Comparison of ENCODE assay signal across 26 mouse cellular contexts in the genomic region with DNA sequence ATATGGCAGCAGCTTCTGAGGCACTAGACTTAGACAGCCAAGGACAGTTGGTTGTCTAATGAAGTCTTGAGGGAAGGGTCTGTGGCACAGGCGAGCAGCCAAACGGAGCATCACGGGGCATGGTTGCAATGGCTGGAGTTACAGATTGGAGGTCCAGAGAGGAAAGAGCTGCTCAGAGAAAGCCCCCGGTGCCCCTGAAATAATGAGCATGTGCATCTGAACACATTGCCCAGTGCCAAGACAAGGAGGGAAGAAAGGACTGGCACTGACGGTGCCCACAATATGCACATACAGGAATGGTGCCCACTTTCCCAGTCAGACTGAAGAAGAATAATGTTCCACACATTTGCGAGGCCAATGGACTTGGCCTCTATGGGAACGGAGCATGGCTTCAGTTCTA.
DNase-seq lines count a peak whose midpoint lies in the region; ATAC-seq and TF ChIP-seq lines count a peak whose summit lies in the region.
"Had no signal": no experiment of that assay in that cellular context is flagged by ENCODE, and none has a peak within 500 bp of the region (broad histone marks: within the 10 kb centered on the region; RNA-seq: fewer than 3 reads in every experiment).

No protein-coding gene starts in this region.

- no peak overlapping the region for H3K4me3 ChIP-seq in cerebellum, adult 2 months (replicated peaks; ENCODE audit: insufficient read depth, low read depth, low read length)
- H3K4me3 ChIP-seq in layer of hippocampus, adult 2 months = no peak overlapping the region
- H3K4me3 ChIP-seq in forebrain, embryonic 16.5 days (replicated peaks; ENCODE audit: low read length) = no peak overlapping the region
- H3K4me3 ChIP-seq in liver, embryonic 11.5 days (ENCODE audit: low read depth, low read length) = no peak overlapping the region
- H3K4me3 ChIP-seq: embryonic facial prominence, embryonic 12.5 days; heart, adult 2 months; heart, embryonic 13.5 days; kidney, embryonic 15.5 days; limb, embryonic 15.5 days; liver, embryonic 15.5 days; lung, embryonic 15.5 days; megakaryocyte, embryonic 14.5 days; midbrain, embryonic 15.5 days had no signal

- no peak for TF ChIP-seq POLR2A in cerebellum, adult 2 months (IDR thresholded peaks at IDR 0.05; ENCODE audit: borderline replicate concordance, insufficient read depth, low read length)
- no peak for TF ChIP-seq POLR2A in brain, embryonic 14.5 days (IDR thresholded peaks at IDR 0.05; ENCODE audit: borderline replicate concordance, extremely low read depth, insufficient read depth, insufficient read length, poor library complexity, severe bottlenecking)

- H3K4me1 ChIP-seq in cerebellum, adult 2 months (ENCODE audit: control insufficient read depth, insufficient read depth, low read length) = 0 out of 2 replicates have a peak, but pooled peaks cover 2% of the 10 kb centered on the region
- H3K4me1 ChIP-seq in forebrain, embryonic 16.5 days (replicated peaks; ENCODE audit: control insufficient read depth, insufficient read depth, low read length) = peaks cover 50% of the 10 kb centered on the region
- H3K4me1 ChIP-seq in liver, embryonic 11.5 days (replicated peaks; ENCODE audit: control insufficient read depth, insufficient read depth, low read length) = no peaks in the 10 kb centered on the region
- H3K4me1 ChIP-seq: liver, embryonic 15.5 days had no signal

- H3K9me3 ChIP-seq in forebrain, embryonic 16.5 days (ENCODE audit: control insufficient read depth, low read length) = no peaks in the 10 kb centered on the region
- H3K9me3 ChIP-seq in liver, embryonic 11.5 days (ENCODE audit: control insufficient read depth, low read length) = no peaks in the 10 kb centered on the region
- H3K9me3 ChIP-seq: embryonic facial prominence, embryonic 12.5 days; heart, embryonic 13.5 days; kidney, embryonic 15.5 days; limb, embryonic 15.5 days; liver, embryonic 15.5 days; lung, embryonic 15.5 days; megakaryocyte, embryonic 14.5 days; midbrain, embryonic 15.5 days had no signal

- H3K9ac ChIP-seq in forebrain, embryonic 16.5 days (replicated peaks; ENCODE audit: low read depth, low read length) = no peak overlapping the region
- H3K9ac ChIP-seq in liver, embryonic 11.5 days (ENCODE audit: low read depth, low read length) = no peak overlapping the region
- H3K9ac ChIP-seq: embryonic facial prominence, embryonic 12.5 days; heart, embryonic 13.5 days; kidney, embryonic 15.5 days; limb, embryonic 15.5 days; liver, embryonic 15.5 days; lung, embryonic 15.5 days; midbrain, embryonic 15.5 days had no signal

- peak; percentile 72 to 73 for DNase-seq in cerebellum, postnatal 14 days
- DNase-seq in cerebellum, adult 2 months = no peak
- DNase-seq in layer of hippocampus, adult 2 months (ENCODE audit: low spot score in 2 of 2) = no peak
- DNase-seq in layer of hippocampus, adult 9-10 months (ENCODE audit: low spot score) = no peak
- peak; percentile 87 for DNase-seq in brain, embryonic 14.5 days (ENCODE audit: low read depth)
- DNase-seq in liver, embryonic 11.5 days (ENCODE audit: low spot score) = no peak
- DNase-seq: adrenal gland, postnatal 14 days; cerebellum, postnatal 25 days; gastrocnemius, postnatal 36 days; heart, adult 2 months; heart, postnatal 14 days; kidney, adult 11 months; kidney, postnatal 36 days; layer of hippocampus, adult 9-11 months; lung, postnatal 36 days; thymus, adult 18-20 months; thymus, postnatal 36 days had no signal

- WGBS in cerebellum, adult 2 months = 27% methylated on average over 7 of the region's 7 CpGs
- WGBS in forebrain, embryonic 16.5 days = 43% methylated on average over 7 of the region's 7 CpGs
- WGBS in liver, embryonic 11.5 days = 90% methylated on average over 7 of the region's 7 CpGs

- H3K27ac ChIP-seq in cerebellum, adult 2 months (ENCODE audit: insufficient read depth, low read length) = no peak overlapping the region
- H3K27ac ChIP-seq in layer of hippocampus, adult 2 months = peak overlapping the region; percentile 83; the same call in 1 of the 2 replicates
- H3K27ac ChIP-seq in forebrain, embryonic 16.5 days (ENCODE audit: low read length) = peak overlapping the region; percentile 92
- H3K27ac ChIP-seq in liver, embryonic 11.5 days (ENCODE audit: low read depth, low read length) = no peak overlapping the region
- H3K27ac ChIP-seq: embryonic facial prominence, embryonic 12.5 days; heart, adult 2 months; heart, embryonic 13.5 days; kidney, embryonic 15.5 days; limb, embryonic 15.5 days; liver, embryonic 15.5 days; lung, embryonic 15.5 days had no signal

- no peak for TF ChIP-seq CTCF in cerebellum, adult 2 months (IDR thresholded peaks at IDR 0.05; ENCODE audit: borderline replicate concordance, insufficient read depth, low read depth, low read length)
- TF ChIP-seq CTCF in layer of hippocampus, adult 2 months (conservative IDR thresholded peaks at IDR 0.05) = no peak
- TF ChIP-seq CTCF in brain, embryonic 14.5 days (IDR thresholded peaks at IDR 0.05; ENCODE audit: borderline replicate concordance, extremely low read depth, insufficient read depth, insufficient read length) = no peak

- H3K27me3 ChIP-seq in cerebellum, adult 2 months (ENCODE audit: control insufficient read depth, insufficient read depth, low read length) = no peaks in the 10 kb centered on the region
- H3K27me3 ChIP-seq in forebrain, embryonic 16.5 days (replicated peaks; ENCODE audit: control insufficient read depth, insufficient read depth, low read length) = no peaks in the 10 kb centered on the region
- H3K27me3 ChIP-seq in liver, embryonic 11.5 days (replicated peaks; ENCODE audit: control insufficient read depth, insufficient read depth, low read length) = no peaks in the 10 kb centered on the region
- H3K27me3 ChIP-seq: embryonic facial prominence, embryonic 12.5 days; kidney, embryonic 15.5 days; limb, embryonic 15.5 days; liver, embryonic 15.5 days; lung, embryonic 15.5 days; midbrain, embryonic 15.5 days had no signal

- no peak overlapping the region for H3K4me2 ChIP-seq in forebrain, embryonic 16.5 days (ENCODE audit: low read length)
- no peak overlapping the region for H3K4me2 ChIP-seq in liver, embryonic 11.5 days
- H3K4me2 ChIP-seq: embryonic facial prominence, embryonic 12.5 days; heart, embryonic 13.5 days; kidney, embryonic 15.5 days; limb, embryonic 15.5 days; liver, embryonic 15.5 days; lung, embryonic 15.5 days; midbrain, embryonic 15.5 days had no signal

- H3K36me3 ChIP-seq in forebrain, embryonic 16.5 days (ENCODE audit: control insufficient read depth, insufficient read depth) = 0 out of 2 replicates have a peak, but pooled peaks cover 4% of the 10 kb centered on the region
- no peaks in the 10 kb centered on the region for H3K36me3 ChIP-seq in liver, embryonic 11.5 days (ENCODE audit: control insufficient read depth, insufficient read depth, low read length)
- H3K36me3 ChIP-seq: embryonic facial prominence, embryonic 12.5 days; heart, embryonic 13.5 days; kidney, embryonic 15.5 days; limb, embryonic 15.5 days; liver, embryonic 15.5 days; lung, embryonic 15.5 days; midbrain, embryonic 15.5 days had no signal

- ATAC-seq in forebrain, embryonic 16.5 days = peak; percentile 13; the same call in 1 of the 2 replicates
- ATAC-seq in liver, embryonic 11.5 days (replicated peaks; ENCODE audit: low FRiP score) = no peak
- ATAC-seq: midbrain, embryonic 15.5 days had no signal

Comparison
In these comparisons a context has a peak if more than half of its experiments do, and no peak if none do; other contexts are left out.
1. DNase-seq: peak in cerebellum, postnatal 14 days (2 of 2) and brain, embryonic 14.5 days (single experiment); none in cerebellum, adult 2 months (0 of 2), layer of hippocampus, adult 2 months (0 of 2), layer of hippocampus, adult 9-10 months (single experiment) and liver, embryonic 11.5 days (single experiment).
2. H3K27ac ChIP-seq: peak in layer of hippocampus, adult 2 months (single experiment) and forebrain, embryonic 16.5 days (single experiment); none in cerebellum, adult 2 months (single experiment) and liver, embryonic 11.5 days (single experiment).